Mouse (Mus musculus): ENCODE data around the gene Rgs3.
A peak's percentile ranks its signal among the peaks of the same experiment; 100 is the strongest.

Gene Rgs3

GRCm38 (mm10) chr4:62605856-62606541 is 46.4 kb downstream of the Rgs3 start:
- no peak for DNase-seq (ENCODE audit: low read depth, low spot score)

GRCm38 (mm10) chr4:62606542-62606882 is 46.9 kb downstream of the Rgs3 start:
- DNase-seq (ENCODE audit: low read depth, low spot score) = no peak

- no peak for DNase-seq (ENCODE audit: low read depth, low spot score)
Observed at GRCm38 (mm10) chr4:62606905-62607304, 47.3 kb downstream of the Rgs3 start.

GRCm38 (mm10) chr4:62607345-62607744 is 47.7 kb downstream of the Rgs3 start:
- DNase-seq (ENCODE audit: low read depth, low spot score) = no peak

- DNase-seq (ENCODE audit: low read depth, low spot score) = no peak
Observed at GRCm38 (mm10) chr4:62607805-62608204, 48.2 kb downstream of the Rgs3 start.

- DNase-seq (ENCODE audit: low read depth, low spot score) = no peak
Observed at GRCm38 (mm10) chr4:62609333-62609732, 49.7 kb downstream of the Rgs3 start.

GRCm38 (mm10) chr4:62610142-62610675 is 50.6 kb downstream of the Rgs3 start:
- no peak for DNase-seq (ENCODE audit: low read depth, low spot score)

GRCm38 (mm10) chr4:62612601-62613501 is 53.2 kb downstream of the Rgs3 start:
- DNase-seq (ENCODE audit: low read depth, low spot score) = peak; percentile 89

GRCm38 (mm10) chr4:62613646-62614365 is 54.2 kb downstream of the Rgs3 start:
- DNase-seq (ENCODE audit: low read depth, low spot score) = no peak

GRCm38 (mm10) chr4:62617856-62618440 is 58.3 kb downstream of the Rgs3 start:
- no peak for DNase-seq (ENCODE audit: low read depth, low spot score)

- DNase-seq (ENCODE audit: low read depth, low spot score) = no peak
Observed at GRCm38 (mm10) chr4:62619232-62619964, 59.8 kb downstream of the Rgs3 start.

GRCm38 (mm10) chr4:62619965-62620244 is 60.3 kb downstream of the Rgs3 start:
- DNase-seq (ENCODE audit: low read depth, low spot score) = no peak

GRCm38 (mm10) chr4:62621151-62621550 is 61.5 kb downstream of the Rgs3 start:
- DNase-seq (ENCODE audit: low read depth, low spot score) = no peak

GRCm38 (mm10) chr4:62621880-62622675 is 62.4 kb downstream of the Rgs3 start:
- no peak for DNase-seq (ENCODE audit: low read depth, low spot score)

GRCm38 (mm10) chr4:62623251-62624015 is 63.8 kb downstream of the Rgs3 start:
- DNase-seq (ENCODE audit: low read depth, low spot score) = no peak

- DNase-seq (ENCODE audit: low read depth, low spot score) = no peak
Observed at GRCm38 (mm10) chr4:62624679-62625450, 65.2 kb downstream of the Rgs3 start.

GRCm38 (mm10) chr4:62625451-62626061 is 65.9 kb downstream of the Rgs3 start:
- DNase-seq (ENCODE audit: low read depth, low spot score) = no peak
